Mouse (Mus musculus): ENCODE results near the gene Tcp11l1.

The Tcp11l1 gene

DNA sequence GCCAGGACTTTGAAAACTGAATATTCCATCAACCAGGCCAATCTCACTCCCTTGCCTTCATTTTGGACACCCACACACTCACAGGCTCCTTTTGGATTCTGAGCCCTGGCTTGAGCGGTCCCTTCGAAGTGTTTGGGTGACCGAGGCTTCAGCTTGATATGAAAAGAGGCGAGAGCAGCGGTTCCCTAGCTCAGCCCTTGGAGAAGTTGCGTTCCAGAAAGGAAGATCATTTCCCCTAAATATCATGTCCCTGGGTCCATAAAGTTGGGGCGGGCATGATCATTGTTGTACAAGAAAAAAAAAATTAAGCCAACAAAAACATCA lies 479 bp upstream of the Tcp11l1 start:
- DNase-seq (ENCODE audit: low spot score in 2 of 2), result no peak

DNA sequence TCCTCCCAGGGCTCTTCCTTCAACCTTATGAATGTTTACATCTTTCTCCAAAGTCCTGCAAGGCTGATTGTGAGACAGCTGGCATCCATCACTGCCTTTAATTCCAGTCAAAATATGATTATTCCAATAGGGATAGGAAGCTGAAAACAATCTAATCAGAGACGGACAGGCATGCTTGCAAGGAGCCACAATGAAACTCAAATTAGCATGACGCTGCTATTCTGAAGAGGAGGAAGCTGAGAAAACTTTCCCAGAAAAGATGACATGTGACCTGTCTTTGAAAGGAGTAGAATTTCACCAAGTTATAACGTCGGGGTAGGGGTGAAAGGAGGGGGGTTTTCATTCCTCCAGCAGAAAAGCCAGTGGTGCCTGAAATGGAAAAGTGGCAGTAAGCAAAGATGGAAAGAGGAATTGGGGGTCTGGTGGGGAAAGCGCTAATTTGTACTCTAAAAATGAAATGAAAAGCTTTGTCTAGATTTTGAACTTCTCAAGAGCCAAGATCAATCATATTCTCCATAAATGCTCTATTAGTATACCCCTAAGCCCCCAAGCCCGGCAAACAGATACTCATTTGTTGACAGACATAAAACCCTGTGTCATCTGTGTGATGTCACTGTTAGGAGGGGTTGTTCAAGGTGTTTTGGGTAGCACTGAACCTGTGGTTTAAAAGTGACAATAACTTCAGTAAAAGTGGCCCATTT lies 1.1 kb downstream of the Tcp11l1 start:
- DNase-seq (ENCODE audit: low spot score in 2 of 2), result no peak

DNA sequence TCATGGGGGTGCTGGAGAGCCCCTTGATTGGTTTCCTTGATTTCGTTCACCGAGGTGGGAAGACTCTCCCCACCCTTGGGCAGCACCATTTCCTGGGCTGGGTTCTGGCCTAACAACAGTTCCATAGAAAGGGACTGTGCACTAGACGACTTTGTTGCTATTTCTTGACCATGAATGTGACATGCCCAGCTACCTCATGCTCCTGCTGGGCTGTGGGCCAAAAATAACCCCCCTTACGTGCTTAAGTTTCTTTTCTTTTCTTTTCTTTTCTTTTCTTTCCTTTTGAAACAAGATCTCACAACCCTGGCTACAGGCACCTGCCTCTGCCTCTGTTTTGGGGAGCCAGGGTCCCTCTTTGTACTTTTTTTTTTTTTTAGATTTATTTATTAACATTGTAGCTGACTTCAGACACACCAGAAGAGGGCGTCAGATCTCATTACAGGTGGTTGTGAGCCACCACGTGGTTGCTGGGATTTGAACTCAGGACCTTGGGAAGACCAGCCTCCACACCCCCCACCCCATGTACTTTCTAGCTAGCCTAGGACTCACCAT lies 2.1 kb downstream of the Tcp11l1 start:
- no peak for DNase-seq (ENCODE audit: low spot score in 2 of 2)

DNA sequence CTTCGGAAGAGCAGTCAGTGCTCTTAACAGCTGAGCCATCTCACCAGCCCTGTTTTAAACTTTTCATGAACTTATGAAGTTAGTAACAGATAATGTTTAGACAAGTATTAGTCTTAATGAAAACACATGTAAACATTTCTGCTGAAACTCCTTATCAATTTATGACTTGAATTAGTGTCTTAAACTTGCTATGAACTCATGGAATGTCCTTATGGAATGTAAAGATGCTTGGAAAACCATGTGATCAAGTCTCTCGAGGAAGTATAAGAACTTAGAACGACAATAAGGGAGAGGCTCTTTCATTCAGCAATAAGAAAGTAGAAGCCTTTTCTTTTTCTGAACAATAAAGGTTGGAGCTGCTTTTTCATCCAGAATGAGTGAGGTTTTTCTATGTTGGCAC lies 7.6 kb downstream of the Tcp11l1 start:
- DNase-seq (ENCODE audit: low spot score in 2 of 2), result no peak

DNA sequence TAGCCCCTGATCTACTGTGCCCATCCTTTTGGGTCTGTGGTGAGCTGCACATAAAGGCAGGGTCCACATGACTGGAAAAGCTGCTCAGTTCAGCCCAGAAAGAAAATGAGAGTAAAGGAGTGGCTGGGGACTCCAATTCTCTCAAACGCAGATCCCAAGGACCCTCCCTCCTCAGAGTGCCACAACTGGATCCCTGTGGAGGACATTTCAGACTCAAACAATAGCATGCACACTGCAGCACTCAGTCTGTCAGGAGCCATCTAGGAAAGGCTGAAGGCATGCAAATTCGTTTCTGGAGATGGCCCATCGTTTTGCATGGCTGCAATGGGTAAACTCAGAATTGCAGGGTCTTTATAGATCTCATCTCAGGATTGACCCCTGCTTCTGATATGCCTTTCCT lies 8.8 kb downstream of the Tcp11l1 start:
- no peak for DNase-seq (ENCODE audit: low spot score in 2 of 2)

DNA sequence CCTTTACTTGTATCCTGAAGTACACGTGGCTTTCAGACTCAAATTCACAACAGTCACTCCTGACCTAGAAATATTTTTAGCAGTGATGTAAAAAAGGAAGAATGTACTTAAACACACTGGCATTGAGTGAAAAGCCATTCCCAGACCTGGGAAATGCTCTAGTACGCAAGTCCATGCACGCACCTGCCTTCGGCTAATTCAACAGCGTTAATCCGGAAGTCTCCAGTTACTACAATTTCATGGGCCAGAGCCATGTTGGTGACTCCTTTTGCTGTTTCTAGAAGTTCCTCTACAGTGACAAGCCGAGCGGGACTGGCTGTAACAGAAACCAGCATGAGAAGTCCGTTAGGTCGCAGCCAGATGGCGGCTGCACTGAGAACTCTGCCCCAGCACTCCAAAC lies 12.3 kb downstream of the Tcp11l1 start:
- no peak for DNase-seq (ENCODE audit: low spot score in 2 of 2)

DNA sequence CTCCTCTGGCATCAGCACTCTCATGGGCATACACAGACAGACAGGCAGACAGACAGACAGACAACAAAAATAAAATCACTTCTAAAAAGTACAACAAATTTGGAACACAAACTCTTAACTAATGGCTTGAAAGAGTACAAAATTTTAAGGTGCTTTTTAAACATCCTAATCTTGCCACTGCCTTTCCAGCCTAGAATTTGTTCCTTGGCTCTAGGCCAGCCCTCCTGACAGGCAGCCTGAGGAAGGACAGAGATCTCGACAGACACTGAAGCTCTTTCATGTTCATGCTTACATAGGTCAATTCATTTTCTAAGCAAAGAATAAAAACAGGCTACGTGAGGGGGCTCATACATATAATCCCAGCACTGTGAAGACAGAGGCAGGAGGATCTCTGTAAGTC lies 19.4 kb downstream of the Tcp11l1 start:
- no peak for DNase-seq (ENCODE audit: low spot score in 2 of 2)

DNA sequence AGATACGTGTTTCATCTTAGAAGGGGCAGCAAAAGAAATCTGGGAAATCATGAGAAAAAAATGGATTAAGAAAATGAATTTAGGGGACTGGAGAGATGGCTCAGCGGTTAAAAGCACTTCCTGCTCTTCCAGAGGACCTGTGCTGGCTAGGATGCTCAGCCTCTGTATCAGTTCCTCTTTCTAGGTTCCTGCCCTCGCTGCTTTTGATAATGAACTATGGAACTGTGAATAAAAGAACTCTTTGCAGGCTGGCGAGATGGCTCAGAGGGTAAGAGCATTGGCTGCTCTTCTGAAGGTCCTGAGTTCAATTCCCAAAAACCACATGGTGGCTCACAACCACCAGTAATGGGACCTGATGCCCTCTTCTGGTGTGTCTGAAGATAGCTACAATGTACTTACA lies 21.2 kb downstream of the Tcp11l1 start:
- no peak for DNase-seq (ENCODE audit: low spot score in 2 of 2)

DNA sequence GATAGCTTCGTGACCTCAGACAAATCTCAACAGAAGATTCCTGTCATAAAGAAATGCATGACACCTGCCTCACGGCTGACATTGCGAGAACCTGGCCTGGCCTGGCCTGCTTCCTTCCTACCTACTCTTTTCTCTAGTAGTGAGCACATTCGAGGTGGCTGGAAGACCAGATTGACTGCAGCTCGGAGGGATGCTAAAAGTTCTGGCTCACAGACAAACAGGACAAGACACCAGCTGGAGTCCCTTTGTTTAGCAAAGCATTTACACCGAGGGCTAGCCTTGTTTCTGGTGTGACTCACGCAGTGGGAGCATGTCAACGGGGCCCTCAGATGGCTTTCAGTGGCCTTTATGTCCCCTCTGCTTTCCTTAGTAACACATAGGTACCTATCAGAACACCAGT lies 23.2 kb downstream of the Tcp11l1 start:
- no peak for DNase-seq (ENCODE audit: low spot score in 2 of 2)

DNA sequence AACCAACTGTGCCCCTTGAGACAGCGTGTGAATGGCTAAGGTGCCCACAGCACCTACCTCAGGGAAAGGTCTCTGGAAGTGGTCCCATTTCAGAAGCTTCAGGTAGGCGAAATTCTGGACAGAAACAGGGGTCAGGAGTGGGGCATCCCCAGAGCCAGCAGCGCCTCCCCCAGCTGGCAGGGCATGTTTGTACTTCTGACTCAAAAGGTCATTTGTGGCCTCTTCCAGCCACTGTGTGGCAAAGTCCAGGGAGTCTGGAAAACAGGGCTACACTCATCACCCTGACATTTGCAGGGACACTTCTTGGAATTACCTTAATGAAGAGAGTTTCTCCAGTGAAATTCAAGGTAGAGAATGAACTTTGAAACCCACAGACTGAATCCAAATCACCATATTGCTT lies 23.6 kb downstream of the Tcp11l1 start:
- no peak for DNase-seq (ENCODE audit: low spot score in 2 of 2)

DNA sequence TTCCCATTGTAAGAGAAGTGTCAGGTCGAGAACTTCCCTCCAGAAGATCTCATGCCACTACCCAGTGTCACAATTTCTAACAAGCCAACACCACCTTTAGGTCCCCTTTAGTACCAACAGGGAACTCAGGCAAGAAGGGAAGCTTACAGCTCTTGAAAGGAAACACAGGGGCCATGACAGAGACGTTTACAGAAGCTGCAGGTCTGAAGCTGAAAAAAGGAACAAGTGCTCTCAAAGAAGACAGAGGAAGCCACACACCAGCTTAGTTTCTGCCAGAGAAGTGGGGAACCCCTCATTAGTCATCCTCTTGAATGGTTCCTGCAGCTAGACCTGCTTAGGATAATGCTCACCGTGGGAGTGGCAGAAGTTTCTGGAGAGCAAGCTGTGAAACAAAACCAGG lies 24.7 kb downstream of the Tcp11l1 start:
- no peak for DNase-seq (ENCODE audit: low spot score in 2 of 2)

DNA sequence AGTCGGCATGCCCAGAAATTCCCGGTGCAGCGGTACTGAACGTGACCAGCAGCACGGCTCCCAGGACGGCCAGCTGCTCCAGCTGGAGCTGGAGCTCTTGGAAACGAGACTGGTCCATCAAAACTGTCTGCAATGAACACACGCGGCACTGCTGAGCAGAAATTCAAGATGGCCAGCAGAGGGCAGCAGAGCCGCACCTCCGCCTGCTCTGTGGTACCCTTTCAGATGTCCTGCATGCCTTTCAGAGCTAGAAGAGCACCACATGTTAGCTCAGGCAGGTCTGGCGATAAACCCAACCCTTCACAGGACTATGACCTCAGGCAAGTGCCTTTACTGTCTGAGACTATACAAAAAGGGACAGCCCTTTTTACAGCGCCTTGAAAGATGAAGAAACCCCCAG lies 26.6 kb downstream of the Tcp11l1 start:
- peak; percentile 34 to 73 for DNase-seq (ENCODE audit: low spot score in 2 of 2)

DNA sequence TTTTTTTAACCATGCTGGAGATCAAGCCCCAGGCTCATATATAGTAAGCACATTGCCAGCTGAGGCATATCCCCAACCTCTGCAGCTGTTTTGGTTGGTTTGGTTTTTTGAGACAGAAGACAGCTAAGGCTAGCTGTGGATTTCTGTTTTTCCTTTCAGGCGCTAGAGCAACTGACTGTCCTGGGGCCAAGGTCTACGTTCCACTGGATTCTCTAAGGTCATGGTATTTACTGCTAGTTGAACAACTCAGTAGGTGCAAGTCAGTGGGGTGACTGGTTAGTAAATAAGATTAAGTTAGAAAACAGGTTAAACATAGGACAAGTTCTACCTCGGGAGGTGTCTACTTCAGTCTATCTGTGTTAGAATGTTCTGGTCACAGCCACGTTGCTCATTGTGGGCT lies 27.2 kb downstream of the Tcp11l1 start:
- no peak for DNase-seq (ENCODE audit: low spot score in 2 of 2)

DNA sequence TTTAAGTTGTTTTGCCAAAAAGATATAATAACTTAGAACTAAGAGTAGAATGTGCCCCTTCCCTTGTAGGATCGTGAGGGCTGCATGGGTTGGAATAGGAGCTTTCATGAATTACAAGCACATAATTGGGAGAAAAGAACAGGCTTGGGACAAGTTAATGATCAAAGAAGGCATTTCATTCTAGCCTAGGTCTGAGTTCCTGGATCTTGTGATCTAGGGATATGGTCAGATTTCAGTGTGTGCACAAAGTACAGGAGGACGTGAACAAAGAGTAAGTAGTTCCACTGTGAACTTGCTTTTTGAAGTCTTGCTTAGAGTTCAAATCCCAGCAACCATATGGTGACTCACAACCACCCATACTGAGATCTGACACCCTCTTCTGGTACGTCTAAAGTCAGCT lies 34.6 kb downstream of the Tcp11l1 start:
- DNase-seq (ENCODE audit: low spot score in 2 of 2), result no peak

DNA sequence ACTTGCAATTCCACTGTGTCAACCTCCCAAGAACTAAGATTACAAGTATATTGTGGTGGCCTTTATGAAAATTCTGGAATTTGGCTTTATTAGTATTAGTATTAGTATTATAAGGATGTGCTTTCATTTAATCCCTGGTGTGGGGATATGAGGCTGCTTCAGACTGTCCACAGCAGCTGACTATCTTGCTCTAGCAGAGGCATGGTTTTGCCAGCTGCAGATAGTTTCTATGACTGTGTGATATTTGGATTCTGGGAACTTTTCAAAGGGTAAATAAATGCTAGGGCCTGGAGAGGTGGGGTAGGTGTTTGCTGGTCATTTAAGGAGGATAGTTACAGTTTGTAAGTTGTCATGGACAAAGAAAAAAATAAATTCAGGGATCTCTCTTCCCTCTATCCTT lies 40.2 kb downstream of the Tcp11l1 start:
- DNase-seq (ENCODE audit: low spot score in 2 of 2), result no peak

DNA sequence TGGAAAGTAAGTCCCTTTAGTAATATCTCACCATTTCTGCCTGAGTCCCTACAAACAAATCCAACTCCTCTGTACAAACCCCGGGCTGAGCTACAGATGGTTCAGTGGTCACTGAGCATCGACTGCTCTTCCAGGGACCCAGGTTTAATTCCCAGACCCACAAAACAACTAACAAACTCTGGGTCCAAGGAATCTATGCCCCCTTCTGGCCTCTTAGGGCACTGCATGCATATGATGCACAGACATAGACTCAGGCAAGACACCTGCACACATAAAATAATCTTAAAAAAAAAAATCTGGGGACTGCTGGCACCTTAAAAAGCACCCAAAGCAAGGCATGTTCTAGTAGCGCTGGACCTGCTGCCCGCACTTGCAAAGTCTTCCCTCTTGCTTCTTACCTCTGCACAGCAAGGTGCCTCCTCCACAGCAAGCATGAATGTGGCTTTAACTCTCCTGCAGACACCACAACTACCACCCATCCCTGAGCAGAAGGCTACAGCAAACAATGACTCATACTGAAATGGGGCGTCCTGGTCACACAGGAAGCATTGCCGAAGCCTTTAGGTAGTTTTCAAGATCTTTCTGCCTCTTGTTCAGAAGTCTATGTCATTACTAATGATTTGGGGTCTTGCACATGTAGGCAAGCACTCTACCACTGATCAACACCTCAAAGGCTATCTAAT lies 42.7 kb downstream of the Tcp11l1 start:
- no peak for DNase-seq (ENCODE audit: low spot score in 2 of 2)

DNA sequence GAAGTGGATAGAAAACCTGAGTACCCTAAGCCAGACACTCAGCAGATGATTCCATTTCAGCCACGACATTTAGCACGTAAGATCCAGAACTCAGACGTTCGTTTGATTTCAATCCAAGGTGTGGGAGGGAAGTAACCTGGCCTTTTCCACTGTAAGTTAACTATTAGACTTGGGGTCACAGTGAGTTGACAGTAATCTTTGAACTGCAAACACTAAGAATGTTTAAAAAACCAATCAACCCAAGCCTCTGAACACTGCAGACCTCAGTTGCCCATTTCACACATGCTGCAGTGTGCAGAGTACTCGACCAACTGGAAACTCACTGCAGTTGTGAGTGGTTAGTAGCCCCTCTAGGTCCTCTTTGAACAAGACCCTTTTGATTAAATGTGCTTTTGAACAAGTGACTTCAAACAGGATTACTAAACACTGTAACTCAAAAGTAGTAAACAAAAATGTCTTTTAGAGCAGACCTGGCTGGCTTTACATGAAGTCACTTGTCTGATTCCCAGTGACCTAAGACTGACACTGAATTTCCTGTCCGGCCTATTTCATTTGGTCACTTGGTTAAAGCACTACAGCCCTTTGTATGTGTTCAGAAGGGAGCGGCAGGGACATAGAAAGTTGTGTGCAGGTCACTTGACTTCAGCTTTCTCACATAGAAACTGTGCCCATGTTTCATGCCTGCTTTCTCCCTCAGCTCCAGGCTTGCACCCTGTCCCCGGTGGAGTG lies 48.4 kb downstream of the Tcp11l1 start:
- DNase-seq (ENCODE audit: low spot score in 2 of 2), result no peak

DNA sequence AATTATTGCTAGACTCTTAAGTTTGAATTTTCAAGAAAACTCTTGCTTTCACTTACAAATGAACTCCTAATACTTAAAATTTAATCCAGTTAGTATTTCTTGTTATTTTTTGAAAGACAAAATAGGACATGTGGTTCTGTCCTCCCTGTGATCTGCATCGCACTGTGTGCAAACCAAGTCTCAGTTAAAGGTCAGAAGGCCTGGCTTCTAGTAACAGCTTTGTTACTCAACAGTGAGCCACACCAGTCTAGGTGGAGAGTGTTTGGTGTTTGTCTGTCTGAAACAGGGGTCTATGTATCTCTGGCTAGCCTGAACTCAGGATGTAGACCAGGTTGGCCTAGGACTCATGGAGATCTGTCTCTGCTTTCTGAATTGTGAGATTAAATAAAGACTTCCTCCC lies 53.3 kb downstream of the Tcp11l1 start:
- no peak for DNase-seq (ENCODE audit: low spot score in 2 of 2)

DNA sequence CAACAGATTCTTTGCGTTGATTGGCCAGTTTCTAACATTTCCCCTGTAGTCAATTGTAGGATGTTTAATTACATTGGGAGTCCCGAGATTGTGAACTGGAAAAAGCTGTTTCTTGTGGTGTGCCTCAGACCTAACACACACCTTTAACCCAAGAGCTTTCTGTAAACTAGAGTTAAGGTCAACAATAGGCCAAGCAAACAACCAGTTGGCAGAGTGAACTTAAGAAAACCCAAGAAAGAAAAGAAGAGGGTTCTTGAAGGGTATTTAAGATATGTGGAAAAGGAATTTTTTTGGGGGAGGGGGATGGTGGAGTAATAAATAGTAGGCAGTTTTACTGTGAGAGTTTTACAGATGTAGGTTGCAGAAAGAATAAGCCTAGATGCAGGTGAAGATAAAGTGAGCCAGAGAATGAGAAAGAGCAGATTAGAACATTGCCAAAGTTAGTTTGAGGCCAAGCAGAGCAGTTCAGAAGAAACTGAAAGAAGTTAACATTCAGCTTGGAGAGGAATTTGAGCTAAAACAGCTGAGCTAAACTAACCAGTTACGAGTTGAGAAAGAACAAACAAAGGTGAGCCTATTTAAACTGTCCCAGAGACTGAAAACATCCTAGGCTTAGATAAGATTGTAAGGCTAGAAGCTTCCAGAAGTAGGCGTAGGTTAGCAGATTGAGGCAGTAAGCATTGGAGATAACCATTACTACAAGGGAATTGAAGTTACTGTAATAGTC lies 95.8 kb downstream of the Tcp11l1 start:
- no peak for DNase-seq (ENCODE audit: low spot score in 2 of 2)

DNA sequence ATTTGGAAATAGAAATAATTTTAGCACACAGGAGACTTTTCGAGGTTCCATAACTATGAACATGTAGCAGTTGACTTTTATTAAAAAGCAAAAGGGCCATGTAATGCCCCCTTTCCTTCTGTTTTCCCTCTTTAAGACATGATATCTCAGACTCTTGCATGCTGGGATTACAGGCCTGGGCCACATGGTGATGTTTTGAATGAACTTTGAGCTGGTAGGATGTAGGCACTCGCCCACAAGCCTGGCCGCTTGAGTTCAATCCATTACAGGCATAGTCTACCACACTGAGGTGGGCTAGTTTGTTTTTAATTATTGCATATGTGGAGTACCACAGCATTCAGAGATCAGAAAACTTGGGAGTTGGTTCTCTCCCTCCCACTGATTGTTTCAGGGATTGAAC lies 97.2 kb downstream of the Tcp11l1 start:
- no peak for DNase-seq (ENCODE audit: low spot score in 2 of 2)
